8 mouse cellular contexts compared by ENCODE assay signal in the genomic region with DNA sequence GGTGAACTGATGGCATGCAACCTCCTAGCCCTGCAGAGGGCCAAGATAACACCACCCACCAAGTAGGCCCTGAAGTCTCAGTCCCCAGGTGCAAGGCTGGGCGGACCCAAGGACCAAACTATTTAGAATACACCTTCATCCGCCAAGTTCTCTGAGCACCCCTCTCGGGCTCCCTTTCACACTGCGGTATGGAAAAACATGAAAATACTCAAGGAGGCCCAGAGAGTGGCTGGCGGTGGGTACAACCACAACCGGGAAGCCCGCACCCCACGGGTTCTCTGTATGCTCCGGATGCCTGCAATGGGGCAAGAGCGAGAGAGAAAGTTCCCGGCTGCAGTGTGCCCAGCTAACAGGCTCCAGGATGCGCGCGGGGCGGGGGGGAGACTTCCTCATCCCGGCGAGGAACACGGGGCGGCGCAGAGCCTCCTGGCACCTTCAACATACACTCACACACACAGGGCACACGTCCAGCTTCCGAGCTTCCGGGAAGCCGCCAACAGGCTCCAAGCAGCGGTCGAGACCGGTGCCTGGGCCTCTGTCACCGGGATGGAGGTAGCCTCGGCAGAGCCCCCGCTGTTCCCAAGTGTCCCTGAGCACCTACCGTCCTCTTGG. TPM values are rescaled to one million over a fixed set of nuclear protein-coding genes. Genes with fewer than 3 reads are reported as not detected.
DNase-seq lines count a peak whose midpoint lies in the region; ATAC-seq and TF ChIP-seq lines count a peak whose summit lies in the region.

No protein-coding gene starts in this region.

- no peak for TF ChIP-seq POLR2A in ES-Bruce4 (IDR thresholded peaks at IDR 0.05; ENCODE audit: insufficient read depth, low read length)

- intact Hi-C loops in heart, postnatal 14 days (cut with DNase I): loop anchor here (5.0 kb wide), 2 partner anchors 43 to 72 kb away; no protein-coding TSS in a partner anchor

- H3K27ac ChIP-seq in ES-Bruce4 (ENCODE audit: insufficient read depth, low read length): no peak overlapping the region
- peak overlapping the region; percentile 80 for H3K27ac ChIP-seq in brown adipose tissue, adult 24 weeks (replicated peaks; ENCODE audit: low read depth, low read length)
- peak overlapping the region; percentile 90 for H3K27ac ChIP-seq in forebrain, embryonic 12.5 days
- H3K27ac ChIP-seq in lung, embryonic 15.5 days: no peak overlapping the region

- H3K4me2 ChIP-seq in forebrain, embryonic 12.5 days: peak overlapping the region; percentile 96
- H3K4me2 ChIP-seq in lung, embryonic 15.5 days: peak overlapping the region; percentile 93

- no peaks in the 10 kb centered on the region for H3K9me3 ChIP-seq in ES-Bruce4 (replicated peaks; ENCODE audit: control insufficient read depth, insufficient read depth, low read length, poor library complexity, severe bottlenecking)
- no peaks in the 10 kb centered on the region for H3K9me3 ChIP-seq in forebrain, embryonic 12.5 days
- H3K9me3 ChIP-seq in lung, embryonic 15.5 days: no peaks in the 10 kb centered on the region

- no peaks in the 10 kb centered on the region for H3K4me1 ChIP-seq in ES-Bruce4 (ENCODE audit: control insufficient read depth, insufficient read depth, low read length)
- H3K4me1 ChIP-seq in brown adipose tissue, adult 24 weeks (ENCODE audit: control insufficient read depth, insufficient read depth, insufficient read length, low read length): peaks cover 3% of the 10 kb centered on the region
- H3K4me1 ChIP-seq in forebrain, embryonic 12.5 days: peaks cover 64% of the 10 kb centered on the region
- H3K4me1 ChIP-seq in lung, embryonic 15.5 days: peaks cover 19% of the 10 kb centered on the region

- peak; percentile 41 to 55 for DNase-seq in heart, postnatal 14 days
- peak; percentile 62 to 75 for DNase-seq in kidney, postnatal 4 days
- peak; percentile 69 to 72 for DNase-seq in right cerebral cortex, postnatal 10 days (ENCODE audit: low spot score in 2 of 2)
- DNase-seq in spleen, postnatal 4 days (ENCODE audit: low spot score in 2 of 2): no peak

- peaks cover 12% of the 10 kb centered on the region; the same call in 1 of the 2 replicates for H3K27me3 ChIP-seq in ES-Bruce4 (ENCODE audit: control insufficient read depth, insufficient read depth, low read length, poor library complexity, severe bottlenecking)
- peaks cover 73% of the 10 kb centered on the region for H3K27me3 ChIP-seq in forebrain, embryonic 12.5 days
- peaks cover 62% of the 10 kb centered on the region for H3K27me3 ChIP-seq in lung, embryonic 15.5 days

- no peak for ATAC-seq in forebrain, embryonic 12.5 days (ENCODE audit: low FRiP score)
- peak; percentile 32; the same call in 1 of the 2 replicates for ATAC-seq in lung, embryonic 15.5 days (ENCODE audit: borderline replicate concordance, extremely low read depth, low FRiP score, low TSS enrichment)

- TF ChIP-seq CTCF in ES-Bruce4 (IDR thresholded peaks at IDR 0.05; ENCODE audit: low read depth, low read length): no peak

- H3K36me3 ChIP-seq in ES-Bruce4 (ENCODE audit: control insufficient read depth, insufficient read depth, low read length, poor library complexity, severe bottlenecking): no peaks in the 10 kb centered on the region
- H3K36me3 ChIP-seq in forebrain, embryonic 12.5 days (replicated peaks): no peaks in the 10 kb centered on the region
- no peaks in the 10 kb centered on the region for H3K36me3 ChIP-seq in lung, embryonic 15.5 days

- peak overlapping the region; percentile 65 for H3K9ac ChIP-seq in ES-Bruce4 (ENCODE audit: low read depth, poor library complexity, severe bottlenecking)
- peak overlapping the region; percentile 92 for H3K9ac ChIP-seq in forebrain, embryonic 12.5 days
- H3K9ac ChIP-seq in lung, embryonic 15.5 days: peak overlapping the region; percentile 59

- TF ChIP-seq EP300 in ES-Bruce4 (IDR thresholded peaks at IDR 0.05; ENCODE audit: insufficient read depth, low read depth, low read length): no peak

- WGBS in forebrain, embryonic 12.5 days: 1% methylated on average over 31 of the region's 31 CpGs
- WGBS in lung, embryonic 15.5 days: 6% methylated on average over 31 of the region's 31 CpGs

- peak overlapping the region; percentile 68 for H3K4me3 ChIP-seq in ES-Bruce4 (ENCODE audit: low read depth, low read length)
- H3K4me3 ChIP-seq in brown adipose tissue, adult 24 weeks (ENCODE audit: insufficient read depth, low read depth, low read length): peak overlapping the region; percentile 81
- peak overlapping the region; percentile 76 for H3K4me3 ChIP-seq in forebrain, embryonic 12.5 days (replicated peaks)
- H3K4me3 ChIP-seq in lung, embryonic 15.5 days: peak overlapping the region; percentile 54

RNA-seq across cellular contexts. Expression of gene Lmo1, which starts 0.6 kb away (rescaled TPM):
- 1.3 and 2.0 TPM in 2 replicates for polyA plus RNA-seq in ES-Bruce4 (2011; ENCODE audit: insufficient read depth, insufficient read length, low read depth, missing spikeins)
- 18.5 and 30.3 TPM in 2 replicates for polyA plus RNA-seq in brown adipose tissue, adult 24 weeks (2012; ENCODE audit: insufficient read depth, insufficient read length, missing spikeins)
- polyA plus RNA-seq in forebrain, embryonic 12.5 days (2016; fragmentation: Nextera tagmentation; extraction: Ambion mirVana): 90.6 and 119 TPM in 2 replicates
- 1 to 10 TPM; 1.8 to 2.6 TPM for total RNA-seq in heart, postnatal 14 days (2021)
- polyA plus RNA-seq in lung, embryonic 15.5 days (2015; fragmentation: Nextera tagmentation; extraction: Ambion mirVana): 13.8 and 14.5 TPM in 2 replicates

Comparison
In these comparisons a context has a peak if more than half of its experiments do, and no peak if none do; other contexts are left out.
1. H3K27ac ChIP-seq: peak in brown adipose tissue, adult 24 weeks (single experiment) and forebrain, embryonic 12.5 days (single experiment); none in ES-Bruce4 (single experiment) and lung, embryonic 15.5 days (single experiment).
2. DNase-seq: peak in heart, postnatal 14 days (2 of 2), kidney, postnatal 4 days (2 of 2) and right cerebral cortex, postnatal 10 days (2 of 2); none in spleen, postnatal 4 days (0 of 2).
3. Peak in every context shown above with its lines, with median percentiles within 50 percentile points of each other: H3K4me3 ChIP-seq and H3K9ac ChIP-seq.